9 mouse cellular contexts compared by ENCODE assay signal in the genomic region with DNA sequence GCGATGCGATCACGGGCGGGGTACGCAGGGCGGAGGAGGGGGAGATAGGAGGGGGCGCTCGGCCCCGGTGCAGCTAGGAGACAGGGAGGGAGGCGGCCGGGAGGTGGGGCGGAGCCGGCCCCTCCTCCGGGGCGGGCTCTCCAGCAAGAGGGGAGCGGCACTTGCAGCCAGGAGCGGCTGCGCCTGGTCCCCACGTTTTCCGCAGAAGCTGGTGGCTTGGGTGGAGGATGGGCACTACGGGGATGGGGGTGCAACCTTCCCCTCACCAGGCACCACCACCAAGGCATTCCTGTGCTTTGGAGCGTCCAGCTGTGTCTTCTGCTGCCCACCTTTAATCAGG. TPM values are rescaled to one million over a fixed set of nuclear protein-coding genes. Genes with fewer than 3 reads are reported as not detected.
DNase-seq lines count a peak whose midpoint lies in the region; ATAC-seq and TF ChIP-seq lines count a peak whose summit lies in the region.
"Had no signal": no experiment of that assay in that cellular context is flagged by ENCODE, and none has a peak within 500 bp of the region (broad histone marks: within the 10 kb centered on the region; RNA-seq: fewer than 3 reads in every experiment).

Gene Fbxo41, minus strand, starts transcription at position 84 of the 340 bp plus-strand sequence.

- H3K9me3 ChIP-seq in heart, embryonic 15.5 days (replicated peaks): no peaks in the 10 kb centered on the region
- no peaks in the 10 kb centered on the region for H3K9me3 ChIP-seq in embryonic facial prominence, embryonic 11.5 days (replicated peaks; ENCODE audit: control insufficient read depth, low read length)
- no peaks in the 10 kb centered on the region for H3K9me3 ChIP-seq in limb, embryonic 15.5 days
- H3K9me3 ChIP-seq: G1E had no signal

- H3K4me3 ChIP-seq in heart, embryonic 15.5 days: peak within 1 kb of the TSS; percentile 63
- H3K4me3 ChIP-seq in embryonic facial prominence, embryonic 11.5 days (ENCODE audit: low read depth, low read length): peak within 1 kb of the TSS; percentile 74
- H3K4me3 ChIP-seq in limb, embryonic 15.5 days: peak within 1 kb of the TSS; percentile 56
- H3K4me3 ChIP-seq in olfactory bulb, adult 2 months (ENCODE audit: insufficient read depth, low read depth, low read length): peak within 1 kb of the TSS; percentile 92

- peaks cover 10% of the 10 kb centered on the region for H3K4me1 ChIP-seq in heart, embryonic 15.5 days (replicated peaks)
- no peaks in the 10 kb centered on the region; the same call in 1 of the 2 replicates for H3K4me1 ChIP-seq in embryonic facial prominence, embryonic 11.5 days (ENCODE audit: control insufficient read depth, insufficient read depth, low read length)
- H3K4me1 ChIP-seq in limb, embryonic 15.5 days: peaks cover 17% of the 10 kb centered on the region
- H3K4me1 ChIP-seq in olfactory bulb, adult 2 months (ENCODE audit: control insufficient read depth, insufficient read depth, low read length): peaks cover 15% of the 10 kb centered on the region

- 1% methylated on average over 21 of the region's 22 CpGs for WGBS in heart, embryonic 15.5 days
- WGBS in embryonic facial prominence, embryonic 11.5 days: under 1% methylated on average over 20 of the region's 22 CpGs
- 1% methylated on average over 18 of the region's 22 CpGs for WGBS in limb, embryonic 15.5 days
- 2% methylated on average over 17 of the region's 22 CpGs for WGBS in olfactory bulb, adult 2 months

- H3K36me3 ChIP-seq in heart, embryonic 15.5 days: no peaks in the 10 kb centered on the region
- H3K36me3 ChIP-seq in embryonic facial prominence, embryonic 11.5 days (replicated peaks; ENCODE audit: control insufficient read depth, insufficient read depth, low read depth, low read length): no peaks in the 10 kb centered on the region
- no peaks in the 10 kb centered on the region for H3K36me3 ChIP-seq in limb, embryonic 15.5 days
- H3K36me3 ChIP-seq: G1E had no signal

- no peak for TF ChIP-seq POLR2A in olfactory bulb, adult 2 months (IDR thresholded peaks at IDR 0.05; ENCODE audit: insufficient read depth, low read depth, low read length)

- peaks cover 78% of the 10 kb centered on the region for H3K27me3 ChIP-seq in heart, embryonic 15.5 days
- peaks cover 4% of the 10 kb centered on the region; the same call in 1 of the 2 replicates for H3K27me3 ChIP-seq in embryonic facial prominence, embryonic 11.5 days (ENCODE audit: control insufficient read depth, insufficient read depth, low read length)
- peaks cover 48% of the 10 kb centered on the region for H3K27me3 ChIP-seq in limb, embryonic 15.5 days

- DNase-seq in heart, adult 11 months: no peak
- DNase-seq in adrenal gland, postnatal 14 days: peak; percentile 56
- DNase-seq in embryonic facial prominence, embryonic 11.5 days (ENCODE audit: low spot score): peak; percentile 60
- DNase-seq in induced T-regulatory cell, adult 2 months (ENCODE audit: low read depth): peak; percentile 14
- DNase-seq in gastrocnemius, adult 18-20 months (ENCODE audit: low spot score): no peak

- peak within 1 kb of the TSS; percentile 92 for H3K4me2 ChIP-seq in heart, embryonic 15.5 days
- H3K4me2 ChIP-seq in embryonic facial prominence, embryonic 11.5 days (ENCODE audit: low read depth, low read length): peak within 1 kb of the TSS; percentile 94
- peak within 1 kb of the TSS; percentile 96 for H3K4me2 ChIP-seq in limb, embryonic 15.5 days

- H3K27ac ChIP-seq in heart, embryonic 15.5 days: no peak within 1 kb of the TSS
- H3K27ac ChIP-seq in embryonic facial prominence, embryonic 11.5 days (replicated peaks; ENCODE audit: low read depth, low read length): no peak within 1 kb of the TSS
- H3K27ac ChIP-seq in limb, embryonic 15.5 days: no peak within 1 kb of the TSS
- H3K27ac ChIP-seq in olfactory bulb, adult 2 months (ENCODE audit: insufficient read depth, low read depth, low read length): peak within 1 kb of the TSS; percentile 94

- TF ChIP-seq CTCF in olfactory bulb, adult 2 months (IDR thresholded peaks at IDR 0.05; ENCODE audit: insufficient read depth, low read depth, low read length): no peak

- peak; percentile 50; the same call in 1 of the 2 replicates for ATAC-seq in heart, embryonic 15.5 days (replicated peaks; ENCODE audit: insufficient number of reproducible peaks, insufficient read depth, low FRiP score, low read depth)
- peak; percentile 78 for ATAC-seq in embryonic facial prominence, embryonic 11.5 days (replicated peaks; ENCODE audit: insufficient number of reproducible peaks, low FRiP score, low TSS enrichment, low read depth)
- no peak for ATAC-seq in limb, embryonic 15.5 days (ENCODE audit: insufficient number of reproducible peaks, low FRiP score, low TSS enrichment, low read depth)

- H3K9ac ChIP-seq in heart, embryonic 15.5 days: peak within 1 kb of the TSS; percentile 35; the same call in 1 of the 2 replicates
- peak within 1 kb of the TSS; percentile 71 for H3K9ac ChIP-seq in embryonic facial prominence, embryonic 11.5 days (replicated peaks; ENCODE audit: low read length)
- H3K9ac ChIP-seq in limb, embryonic 15.5 days: peak within 1 kb of the TSS; percentile 27; the same call in 1 of the 2 replicates

RNA-seq across cellular contexts. Expression of gene Fbxo41, which starts in this region (rescaled TPM):
- polyA plus RNA-seq in heart, embryonic 15.5 days (2015; fragmentation: Nextera tagmentation; extraction: Ambion mirVana): 0.03 and 0.15 TPM in 2 replicates
- total RNA-seq in adrenal gland, postnatal 14 days (2021): 0.44 and 0.83 TPM in 2 replicates
- 0.35 and 0.54 TPM in 2 replicates for polyA plus RNA-seq in embryonic facial prominence, embryonic 11.5 days (2014; fragmentation: Nextera tagmentation; extraction: Ambion mirVana)
- 0.29 and 0.30 TPM in 2 replicates for polyA plus RNA-seq in limb, embryonic 15.5 days (2015; fragmentation: Nextera tagmentation; extraction: Ambion mirVana)
- not detected in 2 replicates for polyA plus RNA-seq in olfactory bulb, adult 2 months (2012; ENCODE audit: insufficient read depth, insufficient read length, low replicate concordance, missing spikeins)
- total RNA-seq in gastrocnemius, adult 18-20 months (2021): not detected
- polyA plus RNA-seq: G1E had no signal

Comparison
In these comparisons a context has a peak if more than half of its experiments do, and no peak if none do; other contexts are left out.
1. Peak in ATAC-seq, H3K4me3 ChIP-seq, H3K9ac ChIP-seq and H3K4me2 ChIP-seq in heart, embryonic 15.5 days; RNA of the gene not detected or under 1 TPM.
2. Peak in DNase-seq in adrenal gland, postnatal 14 days; RNA of the gene not detected or under 1 TPM.
3. Peak in DNase-seq, ATAC-seq, H3K4me3 ChIP-seq, H3K9ac ChIP-seq and H3K4me2 ChIP-seq in embryonic facial prominence, embryonic 11.5 days; RNA of the gene not detected or under 1 TPM.